Mouse (Mus musculus) retina, postnatal 7 days (tissue): Measurements from ENCODE around the gene Pp2d1.

ENCODE experiments used
- DNase-seq: peaks from one replicate; pipeline ENCODE4 v3.0.0-alpha.2; 2012; ENCODE audit warnings: low read depth, low spot score

The Pp2d1 gene

DNA sequence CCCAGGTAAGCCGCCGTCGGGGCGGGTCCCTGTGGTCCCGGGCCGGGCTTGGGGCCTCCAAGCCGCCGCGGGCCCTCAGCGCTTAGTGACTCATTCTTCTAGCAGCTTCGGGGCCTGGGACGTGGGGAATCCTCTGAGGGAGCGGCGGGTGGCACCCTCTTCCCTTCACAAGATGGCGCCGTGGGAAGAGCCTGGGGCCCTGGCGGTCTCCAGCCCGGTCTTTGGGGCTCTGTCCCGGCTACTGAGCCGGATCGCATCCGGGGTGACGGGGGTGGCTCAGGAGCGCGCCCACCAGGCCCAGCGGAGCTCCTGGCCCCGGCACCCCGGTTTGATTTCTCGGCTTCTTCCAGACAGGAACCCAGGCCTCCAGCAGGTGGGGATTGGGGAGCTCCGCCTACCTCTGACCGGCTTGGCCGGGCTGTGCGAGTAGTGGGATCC lies 59.6 kb downstream of the Pp2d1 start:
- peak; percentile 34 for DNase-seq

DNA sequence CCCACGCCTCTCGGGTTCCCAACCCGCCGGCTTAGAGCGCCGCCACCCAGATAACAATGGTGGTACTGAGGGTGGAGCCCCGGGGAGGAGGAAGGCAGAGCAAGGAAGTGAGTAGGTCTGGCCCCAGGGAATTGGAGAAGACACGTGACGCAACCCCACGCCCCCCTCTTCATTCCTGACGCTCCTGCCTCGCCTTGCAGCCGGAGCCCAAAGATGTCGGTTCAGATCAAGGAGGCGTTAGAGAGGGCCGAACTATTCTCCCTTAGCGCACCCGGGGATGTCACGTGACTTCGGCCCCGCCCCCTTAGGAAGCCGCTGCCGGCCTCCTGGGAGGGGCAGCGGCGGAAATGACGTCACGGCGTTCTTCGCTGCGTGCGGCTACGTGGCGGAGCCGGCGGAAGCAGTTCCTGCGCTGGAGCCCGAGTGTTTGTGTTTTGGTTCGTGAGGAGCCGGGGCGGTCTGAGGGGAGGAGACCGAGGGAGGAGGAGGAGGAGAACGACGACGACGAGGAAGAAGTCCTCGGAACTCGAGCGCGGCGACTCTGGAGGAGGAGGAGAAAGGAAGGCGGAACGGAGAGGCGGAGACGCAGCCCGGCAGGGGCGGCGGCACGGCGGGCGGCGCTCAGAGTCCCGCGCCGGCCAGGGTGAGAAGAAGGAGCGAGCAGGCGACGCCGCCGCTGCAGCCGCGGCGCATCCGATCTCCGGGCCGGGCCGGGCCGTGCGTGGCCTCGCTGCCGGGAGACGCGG lies 60.2 kb downstream of the Pp2d1 start, which contains the start of gene Rab5a:
Gene Rab5a (plus strand): TSS at position 377 of the 746 bp plus-strand sequence.
- peak; percentile 97 for DNase-seq

DNA sequence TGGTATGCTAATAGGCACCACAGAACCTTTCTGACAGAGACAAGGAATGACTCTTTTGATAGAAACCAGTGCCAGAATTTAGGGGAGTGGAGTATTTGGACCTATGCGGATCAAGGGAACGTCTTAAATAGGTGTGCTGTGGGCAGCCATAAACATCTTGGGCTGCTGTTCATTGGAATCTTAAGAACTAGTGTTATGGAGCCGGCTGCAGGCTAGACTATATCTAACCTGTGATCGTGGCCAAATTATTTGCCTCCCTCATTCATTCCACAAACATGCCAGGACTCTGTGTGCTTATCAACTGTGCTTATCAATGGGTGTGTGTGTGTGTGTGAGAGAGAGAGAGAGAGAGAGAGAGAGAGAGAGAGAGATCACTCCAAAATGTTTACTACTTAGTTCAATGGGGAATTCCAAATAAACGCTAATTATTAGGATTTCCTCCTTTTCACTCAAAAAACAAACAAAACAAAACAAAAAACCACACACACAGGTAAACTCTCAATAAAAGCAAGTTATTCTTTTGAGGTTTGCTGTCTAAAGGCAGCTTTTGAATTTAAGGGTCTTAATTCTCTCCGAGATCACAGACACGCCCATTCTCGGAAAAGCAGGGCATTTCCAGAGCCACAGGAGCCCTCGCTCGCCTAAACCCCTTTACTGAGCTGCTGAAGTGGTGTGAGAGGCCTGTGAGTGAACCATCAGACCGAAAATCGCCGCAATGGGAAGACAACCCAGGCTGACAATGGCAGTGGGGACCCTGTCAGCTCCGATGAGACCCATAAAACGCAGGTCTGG lies 61.0 kb downstream of the Pp2d1 start:
- no peak for DNase-seq

DNA sequence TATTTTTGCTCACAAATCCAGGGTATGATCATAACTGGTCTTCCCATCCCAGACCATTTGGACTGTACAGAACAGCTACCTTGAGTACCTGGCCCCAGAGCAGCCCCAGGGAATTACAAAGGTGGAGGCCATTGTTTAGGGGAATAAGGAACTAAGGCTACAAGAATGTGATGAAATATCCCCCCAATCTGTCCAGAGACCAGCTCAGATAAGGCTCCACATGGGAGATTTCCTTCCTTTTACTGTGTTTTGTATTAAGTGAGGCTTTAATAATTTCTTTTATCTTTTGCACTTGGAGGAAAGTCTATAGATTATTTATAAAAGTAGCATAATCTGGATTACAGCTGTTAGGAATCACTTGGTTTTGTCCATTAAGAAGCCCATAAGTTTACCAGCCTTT lies 70.6 kb downstream of the Pp2d1 start:
- no peak for DNase-seq

DNA sequence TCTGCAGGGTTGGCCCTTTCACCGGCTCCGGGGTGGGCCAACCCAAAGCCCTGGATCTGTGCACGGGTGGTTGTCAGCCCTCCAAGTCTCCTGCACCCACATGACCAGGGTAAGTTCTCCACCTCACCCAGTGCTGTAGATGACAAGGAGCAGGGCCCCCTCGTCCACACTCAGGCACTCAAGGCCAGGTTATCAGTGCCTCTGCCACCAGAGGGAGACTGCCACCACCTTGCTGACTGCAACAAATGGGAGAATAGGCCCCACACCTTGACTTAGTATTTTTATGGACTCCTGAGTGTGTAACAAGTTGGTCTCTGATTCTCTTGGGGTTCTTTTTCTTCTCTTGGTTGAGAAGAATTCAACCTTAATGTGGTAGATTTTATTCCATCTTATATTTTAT lies 73.7 kb downstream of the Pp2d1 start:
- no peak for DNase-seq

DNA sequence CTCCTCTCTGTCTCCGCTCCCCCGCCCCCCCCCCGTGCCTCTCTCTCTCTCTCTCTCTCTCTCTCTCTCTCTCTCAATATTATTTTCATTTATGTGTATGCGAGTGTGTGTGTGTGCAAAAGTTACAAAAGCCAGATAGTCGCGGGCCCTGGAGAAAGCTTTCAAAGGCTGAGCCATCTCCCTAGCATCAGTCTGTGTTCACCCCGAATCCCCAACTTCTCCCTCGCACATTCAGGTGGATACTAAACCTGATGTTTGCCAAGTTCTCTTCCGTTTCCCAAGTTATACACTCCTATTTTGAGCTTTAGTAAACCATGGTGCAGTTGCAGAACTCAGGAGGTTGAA lies 75.8 kb downstream of the Pp2d1 start:
- DNase-seq: no peak

DNA sequence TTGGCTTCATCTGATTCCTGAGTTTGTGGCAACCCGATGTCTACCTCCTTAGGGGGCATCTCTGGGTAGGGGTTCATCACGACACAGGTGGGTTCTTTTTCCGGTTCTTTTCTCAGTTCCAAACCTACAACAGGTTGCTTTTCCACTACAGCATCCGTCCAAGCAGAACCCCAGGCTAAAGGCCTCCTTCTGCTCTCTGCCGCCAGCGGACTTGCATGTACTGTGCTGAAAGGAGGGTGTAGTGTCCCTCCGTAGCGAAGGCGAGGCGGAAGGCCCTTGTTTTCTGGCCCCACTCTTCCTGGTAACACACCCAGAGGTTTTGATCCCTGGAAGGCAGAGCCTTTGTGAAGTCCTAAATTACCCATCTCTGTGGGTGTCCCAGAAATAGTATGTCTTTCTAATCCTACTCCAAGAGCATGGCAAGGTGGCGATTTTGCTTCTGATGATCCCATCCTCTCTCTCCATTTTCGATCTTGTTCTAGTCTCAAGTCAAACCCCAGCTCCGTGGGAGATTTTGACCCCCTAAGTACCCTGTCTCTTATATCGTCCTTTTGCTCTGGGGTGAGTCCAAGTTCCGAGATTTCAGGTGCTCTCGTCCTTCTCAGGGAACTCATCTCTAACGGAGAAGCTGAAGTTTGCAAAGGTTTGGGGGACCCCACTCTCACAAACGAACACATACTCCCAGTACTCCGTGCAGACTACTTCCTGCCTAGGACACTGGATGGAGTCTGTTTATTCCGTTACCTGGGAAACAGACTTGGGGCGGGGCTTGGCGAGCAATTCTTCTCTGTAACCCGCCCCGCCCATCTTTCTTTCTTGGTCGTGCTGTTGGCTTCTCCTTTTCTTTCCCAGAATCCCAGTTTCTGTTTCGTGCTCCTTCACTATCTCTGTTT lies 76.4 kb downstream of the Pp2d1 start, which contains the start of gene Efhb:
Gene Efhb (minus strand): TSS at position 719 of the 893 bp plus-strand sequence.
- peak; percentile 32 for DNase-seq
